Mouse (Mus musculus): ENCODE data around the gene Kif22. TPM values are rescaled to one million over a fixed set of nuclear protein-coding genes. Genes with fewer than 3 reads are reported as not detected.
A peak's percentile ranks its signal among the peaks of the same experiment; 100 is the strongest.
"Not testable (repeated sequence)": the region's sequence is repeated elsewhere in the genome, so short reads cannot be mapped to it uniquely, and the experiment has no call there.

The Kif22 gene
- polyA plus RNA-seq (2015; fragmentation: Nextera tagmentation; extraction: Ambion mirVana): 22.8 and 31.5 TPM in 2 replicates

DNA sequence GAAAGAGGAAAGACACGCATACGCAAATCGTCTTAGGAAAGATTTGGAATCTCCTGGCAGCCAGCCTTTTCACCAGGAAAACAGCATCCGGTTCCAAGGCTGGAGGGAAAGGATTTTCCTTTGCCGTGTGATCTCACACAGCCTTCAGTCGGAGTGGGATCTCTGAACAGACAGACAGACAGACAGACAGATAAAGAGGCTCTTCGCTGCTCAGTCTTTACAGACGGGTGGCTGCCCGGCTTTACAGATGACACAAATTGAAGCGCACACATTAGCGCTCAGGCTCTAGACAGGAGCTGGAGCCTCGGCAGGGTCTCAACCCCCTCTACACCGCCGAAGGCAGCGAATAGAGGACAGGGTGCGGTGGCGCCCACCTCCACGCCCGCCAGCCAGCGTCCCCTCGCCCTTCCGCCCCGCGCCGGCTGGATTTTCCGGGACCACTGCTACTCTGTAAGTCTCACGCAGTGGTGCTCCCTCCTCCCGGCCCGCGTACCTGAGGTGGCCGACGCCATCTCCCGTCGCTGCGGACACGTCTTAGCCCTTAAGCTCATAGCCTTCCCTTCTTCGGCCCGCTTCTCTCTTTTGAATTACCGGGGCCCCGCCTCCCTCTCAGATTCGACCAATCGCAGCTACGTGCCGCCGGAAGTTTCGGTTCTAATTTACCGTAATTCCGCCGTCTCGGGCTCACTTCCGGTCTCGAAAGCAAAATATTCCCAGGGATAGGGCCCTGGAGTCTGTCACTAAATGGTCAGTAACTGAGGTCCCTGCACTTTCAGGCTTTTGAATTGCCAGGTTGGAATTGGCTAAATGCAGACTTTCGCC, at the start of gene Kif22:
TSS of gene Kif22 (minus strand) at position 621 of the 822 bp plus-strand sequence.
- peak; percentile 87 for ATAC-seq (ENCODE audit: low read depth)
- Histone ChIP-seq H3K4me3 (peak within 1 kb of the TSS; percentile 71), H3K9me3 (no peaks in the 10 kb centered on the region), H3K9ac (peak within 1 kb of the TSS; percentile 79), H3K36me3 (no peaks in the 10 kb centered on the region), H3K27me3 (no peaks in the 10 kb centered on the region), H3K4me1 (replicated peaks) (peaks cover 21% of the 10 kb centered on the region), H3K4me2 (peak within 1 kb of the TSS; percentile 84), H3K27ac (replicated peaks) (peak within 1 kb of the TSS; percentile 53)
- WGBS: under 1% methylated on average over 53 of the region's 53 CpGs

DNA sequence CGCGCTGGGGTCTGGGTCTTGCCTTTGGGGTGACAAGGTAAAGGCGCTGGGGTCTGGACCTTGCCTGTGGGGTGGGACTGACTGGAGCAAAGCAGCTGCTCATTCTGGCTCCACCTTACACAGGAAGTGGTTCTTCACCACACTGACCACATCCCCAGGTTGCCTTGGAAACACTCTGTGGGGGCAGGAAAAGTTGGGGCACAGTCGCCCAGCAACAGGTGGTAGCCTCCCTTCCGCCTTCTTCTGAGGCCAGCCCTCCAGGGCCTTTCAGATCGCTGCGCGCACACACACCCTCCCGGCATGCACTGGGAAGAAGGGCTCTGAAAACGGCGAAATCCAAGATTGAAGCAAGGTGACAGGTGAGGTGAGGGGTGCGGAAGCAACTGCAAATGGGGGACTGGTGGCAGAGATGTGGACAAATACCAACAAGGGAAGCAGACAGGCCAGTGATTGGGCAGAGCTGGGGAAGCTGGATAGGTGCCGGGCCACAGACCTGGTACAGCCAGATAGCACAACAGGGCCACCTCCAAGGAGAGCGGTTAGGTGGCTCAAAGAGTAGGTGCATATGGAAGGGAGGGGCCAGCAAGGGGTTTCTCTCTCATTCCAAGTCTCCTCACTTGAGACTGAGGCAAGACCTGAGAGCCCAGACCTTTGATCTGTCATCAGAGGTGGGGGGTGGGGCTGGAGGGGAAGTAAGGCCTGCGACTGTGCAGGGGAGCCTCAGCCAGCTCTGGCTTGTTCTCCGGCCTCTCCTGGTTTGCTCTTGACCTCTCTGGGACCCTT, 49.0 kb upstream of the Kif22 start, which contains the start of gene AI467606:
TSS of gene AI467606 (plus strand) at position 246 of the 783 bp plus-strand sequence.
- Histone ChIP-seq H3K9ac (no peak within 1 kb of the TSS), H3K27ac (replicated peaks) (no peak within 1 kb of the TSS), H3K4me3 (no peak within 1 kb of the TSS), H3K4me1 (replicated peaks) (peaks cover 9% of the 10 kb centered on the region; the same call in 1 of the 2 replicates), H3K9me3 (no peaks in the 10 kb centered on the region), H3K27me3 (no peaks in the 10 kb centered on the region), H3K36me3 (no peaks in the 10 kb centered on the region), H3K4me2 (no peak within 1 kb of the TSS)
- ATAC-seq (ENCODE audit: low read depth): no peak
- WGBS: 69% methylated on average over 16 of the region's 16 CpGs

DNA sequence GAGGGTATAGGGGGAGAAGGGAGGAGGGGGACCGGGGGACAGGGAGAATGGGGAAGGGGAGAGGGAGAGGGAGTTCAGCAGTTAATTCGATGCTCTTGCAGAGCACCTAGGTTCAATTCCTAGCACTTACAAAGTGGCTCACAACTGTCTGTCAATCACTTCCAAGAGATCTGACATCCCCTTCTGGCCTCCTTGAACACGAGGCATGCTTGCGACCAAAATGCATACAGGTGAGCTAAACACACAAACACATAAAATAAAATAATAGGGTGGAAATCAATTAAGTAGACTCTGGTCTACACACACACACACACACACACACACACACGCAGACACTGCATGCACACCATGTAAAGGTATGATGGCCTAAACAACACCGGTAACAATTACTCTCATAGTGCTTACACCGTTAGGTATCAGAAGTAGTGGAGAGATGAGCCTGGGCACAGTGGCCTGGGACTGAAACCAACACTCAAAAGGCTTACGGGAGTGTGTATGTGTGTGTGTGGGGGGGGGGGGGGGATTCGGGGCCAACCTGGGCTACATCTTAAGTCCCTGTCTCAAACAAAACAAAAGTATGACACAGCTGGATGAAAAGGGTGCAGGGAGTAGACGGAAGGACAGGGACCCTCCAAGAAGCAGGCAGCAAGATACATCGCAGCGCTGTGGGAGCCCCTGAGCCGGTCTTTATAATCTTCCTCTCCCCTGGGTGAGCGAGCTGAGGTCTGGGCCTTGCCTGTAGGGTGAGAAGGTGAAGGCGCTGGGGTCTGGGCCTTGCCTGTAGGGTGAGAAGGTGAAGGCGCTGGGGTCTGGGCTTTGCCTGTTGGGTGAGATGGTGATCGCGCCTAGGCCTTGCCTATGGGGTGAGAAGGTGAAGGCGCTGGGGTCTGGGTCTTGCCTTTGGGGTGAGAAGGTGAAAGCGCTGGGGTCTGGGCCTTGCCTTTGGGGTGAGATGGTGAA, 48.2 kb upstream of the Kif22 start:
- no peaks in the 10 kb centered on the region for H3K27me3 ChIP-seq
- 91% methylated on average over 20 of the region's 20 CpGs for WGBS
- no peak for ATAC-seq (ENCODE audit: low read depth)

DNA sequence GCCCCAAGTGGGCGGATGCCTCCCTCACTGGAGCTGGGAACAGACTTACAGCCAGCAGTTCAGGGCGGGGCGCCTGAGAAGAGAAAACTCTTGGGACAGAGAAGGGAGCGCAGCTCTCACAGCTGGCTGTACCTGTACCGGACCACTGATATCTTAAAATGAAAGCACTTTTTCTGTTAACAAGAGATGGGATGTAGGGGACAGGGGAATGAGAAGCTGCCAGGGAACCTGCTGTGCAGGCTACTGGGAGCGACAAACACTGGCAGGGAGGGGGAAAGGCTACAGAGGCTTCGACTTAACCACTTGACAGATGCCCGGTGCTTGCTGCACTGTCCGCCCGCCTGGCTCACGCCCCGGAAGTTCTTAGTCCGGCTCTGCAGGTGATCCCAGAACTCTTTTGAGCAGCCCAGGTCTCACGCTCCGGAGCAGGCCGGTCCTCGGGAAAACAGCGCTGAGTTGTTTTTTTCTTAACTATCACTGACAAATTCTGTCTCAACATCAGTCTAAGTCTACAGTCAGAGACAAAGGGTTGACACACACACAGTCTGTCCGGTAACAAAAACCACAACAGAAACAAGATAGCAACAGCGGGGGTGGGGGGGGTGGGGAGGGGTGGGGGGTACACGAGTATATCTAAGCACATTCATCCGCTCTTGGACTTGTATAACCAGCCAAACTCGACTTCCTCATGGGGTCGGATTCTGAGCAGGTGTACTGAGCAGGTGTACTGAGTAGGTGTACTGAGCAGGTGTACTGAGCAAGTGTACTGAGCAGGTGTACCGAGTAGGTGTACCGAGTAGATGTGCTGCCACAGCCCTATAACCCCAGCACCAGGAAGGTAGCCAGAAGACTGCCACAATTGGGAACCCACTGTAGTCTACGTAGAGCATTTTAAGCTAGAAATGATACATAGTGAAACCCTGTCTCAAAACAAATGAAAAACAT, 46.9 kb upstream of the Kif22 start:
- ATAC-seq (ENCODE audit: low read depth): no peak
- Histone ChIP-seq H3K36me3 (no peaks in the 10 kb centered on the region), H3K27me3 (no peaks in the 10 kb centered on the region), H3K4me1 (replicated peaks) (peaks cover 9% of the 10 kb centered on the region; the same call in 1 of the 2 replicates), H3K9ac (peak overlapping the region; percentile 53), H3K9me3 (no peaks in the 10 kb centered on the region), H3K4me2 (peak overlapping the region; percentile 52), H3K4me3 (peak overlapping the region; percentile 13), H3K27ac (replicated peaks) (no peak overlapping the region)
- 25% methylated on average over 27 of the region's 27 CpGs for WGBS

More for the DNA sequence above, 48.2 kb upstream of the Kif22 start:
- Histone ChIP-seq H3K4me2 (no peak overlapping the region), H3K9ac (no peak overlapping the region), H3K27ac (replicated peaks) (no peak overlapping the region), H3K4me1 (replicated peaks) (peaks cover 9% of the 10 kb centered on the region; the same call in 1 of the 2 replicates), H3K4me3 (no peak overlapping the region), H3K36me3 (no peaks in the 10 kb centered on the region), H3K9me3 (no peaks in the 10 kb centered on the region)

DNA sequence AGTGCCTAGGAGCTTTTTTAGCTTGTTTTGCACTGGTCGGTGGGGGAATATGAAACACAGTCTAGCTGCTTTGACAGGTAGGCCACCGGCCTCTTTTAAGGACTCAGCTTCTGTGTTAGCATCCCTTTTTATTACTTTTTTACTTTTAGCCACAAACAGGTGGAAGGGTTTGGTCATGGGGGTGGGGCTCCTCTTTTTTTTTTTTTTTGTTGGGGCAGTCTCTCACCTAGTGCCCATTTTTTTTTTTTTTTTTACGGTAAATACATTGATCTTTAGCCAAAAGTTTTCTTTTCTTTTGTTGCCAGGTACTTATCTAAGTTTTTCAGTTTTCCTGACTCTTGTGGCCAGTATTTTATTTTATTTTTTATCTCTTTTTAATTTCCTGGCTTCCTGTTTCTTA, 45.8 kb upstream of the Kif22 start:
- ATAC-seq (ENCODE audit: low read depth): no peak
- Histone ChIP-seq H3K36me3 (no peaks in the 10 kb centered on the region), H3K9ac (no peak overlapping the region), H3K4me3 (no peak overlapping the region), H3K4me1 (replicated peaks) (peaks cover 9% of the 10 kb centered on the region; the same call in 1 of the 2 replicates), H3K4me2 (no peak overlapping the region), H3K9me3 (no peaks in the 10 kb centered on the region), H3K27me3 (no peaks in the 10 kb centered on the region), H3K27ac (replicated peaks) (no peak overlapping the region)
- WGBS: 88% methylated on average over 3 of the region's 3 CpGs

DNA sequence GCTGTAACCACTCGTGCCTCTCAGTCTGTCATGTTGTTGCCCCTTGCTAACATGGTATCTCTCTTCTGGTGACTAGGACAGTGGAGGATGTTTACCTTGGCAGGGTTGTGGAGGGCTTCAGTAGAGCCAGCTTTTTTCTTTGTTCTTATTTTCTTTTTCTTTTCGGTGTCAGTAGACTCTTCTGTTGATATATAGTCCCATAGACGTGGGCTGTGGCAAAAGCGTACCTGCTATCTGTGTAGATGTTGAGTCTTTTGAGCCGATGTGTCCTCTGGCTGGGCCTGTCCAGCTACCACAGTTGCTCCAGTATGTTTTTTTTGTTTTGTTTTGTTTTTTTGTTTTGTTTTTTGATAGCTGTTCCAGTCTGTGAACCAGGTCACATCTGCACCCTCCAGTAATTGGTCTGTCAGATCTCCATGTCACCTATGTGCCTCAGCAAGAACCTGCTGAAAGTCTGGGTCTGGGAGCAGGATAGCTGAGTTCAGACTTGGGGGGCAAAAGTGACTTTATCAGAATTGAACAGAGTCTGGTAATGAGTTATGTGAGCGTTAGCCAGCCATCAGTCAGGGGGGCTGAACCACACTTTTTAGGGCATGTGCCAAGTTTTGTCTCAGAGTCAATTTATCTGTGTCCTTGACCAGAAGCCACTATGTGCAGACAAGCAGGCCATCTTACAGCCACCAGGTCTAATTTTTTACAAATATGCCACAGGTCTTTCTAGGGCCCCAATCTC, 45.2 kb upstream of the Kif22 start, which contains the start of gene Zg16:
TSS of gene Zg16 (minus strand) at position 51 of the 733 bp plus-strand sequence.
- not testable (repeated sequence) for H3K27ac ChIP-seq (replicated peaks); H3K36me3 ChIP-seq; H3K4me2 ChIP-seq; H3K27me3 ChIP-seq; H3K4me1 ChIP-seq (replicated peaks); H3K9me3 ChIP-seq; H3K9ac ChIP-seq; H3K4me3 ChIP-seq; ATAC-seq (ENCODE audit: low read depth)
- 82% methylated on average over 6 of the region's 6 CpGs for WGBS

DNA sequence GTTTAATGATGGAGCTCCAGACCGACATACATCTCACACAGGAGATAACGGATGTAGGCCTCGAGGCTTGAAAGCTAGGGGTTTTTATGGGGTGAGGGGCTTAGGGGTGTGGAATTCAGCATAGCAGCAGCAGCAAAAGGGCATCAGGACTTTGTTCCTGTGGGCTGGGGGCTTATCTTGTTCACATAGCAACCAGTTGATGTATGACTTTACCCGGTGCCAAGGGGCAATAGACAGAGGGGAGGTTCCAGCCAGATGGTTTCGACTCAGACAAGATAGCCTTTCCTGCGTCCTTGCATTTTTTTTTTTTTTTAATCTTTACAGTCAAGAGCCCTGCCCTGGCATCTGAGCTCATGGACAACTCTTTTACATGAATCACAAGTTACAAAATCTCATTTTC, 43.5 kb upstream of the Kif22 start:
- not testable (repeated sequence) for H3K4me1 ChIP-seq (replicated peaks); H3K4me3 ChIP-seq; H3K4me2 ChIP-seq; H3K9me3 ChIP-seq; ATAC-seq (ENCODE audit: low read depth); H3K27ac ChIP-seq (replicated peaks); H3K36me3 ChIP-seq; H3K9ac ChIP-seq; H3K27me3 ChIP-seq
- 56% methylated on average over 6 of the region's 6 CpGs for WGBS

DNA sequence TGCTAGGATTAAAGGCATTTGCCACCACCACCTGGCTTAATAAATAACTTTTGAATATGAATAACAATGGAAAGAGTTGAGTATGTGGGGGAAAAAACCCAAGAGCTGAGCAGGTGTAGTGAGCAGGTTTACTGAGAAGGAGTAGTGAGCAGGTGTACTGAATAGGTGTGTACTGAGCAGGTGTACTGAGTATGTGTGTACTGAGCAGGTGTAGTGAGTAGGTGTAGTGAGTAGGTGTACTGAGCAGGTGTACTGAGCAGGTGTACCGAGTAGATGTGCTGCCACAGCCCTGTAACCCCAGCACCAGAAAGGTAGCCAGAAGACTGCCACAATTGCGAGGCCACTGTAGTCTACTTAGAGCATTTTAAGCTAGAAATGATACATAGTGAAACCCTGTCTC, 42.5 kb upstream of the Kif22 start:
- no peak overlapping the region for H3K9ac ChIP-seq
- H3K36me3 ChIP-seq: no peaks in the 10 kb centered on the region
- no peak overlapping the region for H3K27ac ChIP-seq (replicated peaks)
- WGBS: 93% methylated on average over 2 of the region's 2 CpGs
- H3K4me3 ChIP-seq: no peak overlapping the region
- H3K27me3 ChIP-seq: no peaks in the 10 kb centered on the region
- no peaks in the 10 kb centered on the region for H3K9me3 ChIP-seq
- ATAC-seq (ENCODE audit: low read depth): no peak
- H3K4me1 ChIP-seq (replicated peaks): peaks cover 9% of the 10 kb centered on the region; the same call in 1 of the 2 replicates
- no peak overlapping the region for H3K4me2 ChIP-seq

DNA sequence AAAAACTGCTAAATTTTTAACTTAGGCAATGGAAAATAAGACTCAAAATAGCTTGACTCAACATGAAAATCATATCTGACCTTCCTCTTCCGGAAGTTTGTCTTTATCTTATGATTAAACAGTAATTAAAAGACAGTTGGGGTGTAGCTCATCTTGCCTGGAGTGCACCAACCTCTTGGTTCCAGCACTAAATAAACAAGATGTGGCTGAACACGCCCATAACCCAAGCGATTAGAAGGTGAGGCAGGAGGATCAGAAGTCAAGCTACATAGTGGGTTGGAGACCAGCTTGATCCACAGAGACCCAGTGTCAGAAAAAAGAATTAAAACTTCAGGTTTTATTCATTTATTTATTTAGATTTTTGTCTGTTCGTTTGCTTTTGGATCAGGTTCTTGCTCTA, 41.4 kb upstream of the Kif22 start:
- H3K27me3 ChIP-seq: no peaks in the 10 kb centered on the region
- H3K4me3 ChIP-seq: no peak overlapping the region
- ATAC-seq (ENCODE audit: low read depth): no peak
- peaks cover under 1% of the 10 kb centered on the region; the same call in 1 of the 2 replicates for H3K4me1 ChIP-seq (replicated peaks)
- no peak overlapping the region for H3K9ac ChIP-seq
- H3K4me2 ChIP-seq: no peak overlapping the region
- H3K9me3 ChIP-seq: no peaks in the 10 kb centered on the region
- WGBS: 86% methylated on average over 4 of the region's 4 CpGs
- no peak overlapping the region for H3K27ac ChIP-seq (replicated peaks)
- no peaks in the 10 kb centered on the region for H3K36me3 ChIP-seq

DNA sequence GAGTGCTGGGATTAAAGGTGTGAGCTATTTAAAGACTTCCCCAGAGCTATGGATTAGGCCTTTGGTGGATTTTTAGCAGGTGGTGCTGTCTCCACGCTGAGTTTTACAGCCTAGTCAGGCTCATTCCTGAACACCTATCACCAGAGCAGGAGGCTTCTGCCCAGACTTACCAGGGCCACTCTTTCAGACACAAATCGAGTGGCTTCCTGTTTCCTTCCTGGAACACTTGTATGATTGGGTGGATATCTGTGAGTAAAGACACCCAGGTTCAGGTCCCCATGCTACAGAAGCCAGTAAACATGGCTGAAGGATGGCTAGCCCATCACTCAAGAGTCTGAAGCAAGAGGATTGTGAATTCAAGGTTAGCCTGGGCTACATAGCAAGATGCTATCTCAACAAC, 40.7 kb upstream of the Kif22 start:
- no peaks in the 10 kb centered on the region for H3K4me1 ChIP-seq (replicated peaks)
- H3K4me2 ChIP-seq: no peak overlapping the region
- no peaks in the 10 kb centered on the region for H3K27me3 ChIP-seq
- no peak for ATAC-seq (ENCODE audit: low read depth)
- WGBS: 58% methylated on average over 2 of the region's 2 CpGs
- no peak overlapping the region for H3K9ac ChIP-seq
- no peaks in the 10 kb centered on the region for H3K36me3 ChIP-seq
- no peaks in the 10 kb centered on the region for H3K9me3 ChIP-seq
- no peak overlapping the region for H3K4me3 ChIP-seq
- no peak overlapping the region for H3K27ac ChIP-seq (replicated peaks)
